Mouse (Mus musculus): ENCODE measurements around the gene Atrn.

Atrn gene

GRCm38 (mm10) chr2:131040854-131041825 lies 134.8 kb downstream of the Atrn start:
- DNase-seq (ENCODE audit: low read depth) = no peak

- DNase-seq (ENCODE audit: low read depth) = no peak
Observed at GRCm38 (mm10) chr2:131042988-131043387, 136.7 kb downstream of the Atrn start, which contains the start of gene Gfra4. Gene Gfra4 (minus strand): TSS chr2:131043088.

- no peak for DNase-seq (ENCODE audit: low read depth)
Observed at GRCm38 (mm10) chr2:131044354-131044852, 138.1 kb downstream of the Atrn start.

- DNase-seq (ENCODE audit: low read depth) = no peak
Observed at GRCm38 (mm10) chr2:131044989-131045720, 138.9 kb downstream of the Atrn start.

DNA sequence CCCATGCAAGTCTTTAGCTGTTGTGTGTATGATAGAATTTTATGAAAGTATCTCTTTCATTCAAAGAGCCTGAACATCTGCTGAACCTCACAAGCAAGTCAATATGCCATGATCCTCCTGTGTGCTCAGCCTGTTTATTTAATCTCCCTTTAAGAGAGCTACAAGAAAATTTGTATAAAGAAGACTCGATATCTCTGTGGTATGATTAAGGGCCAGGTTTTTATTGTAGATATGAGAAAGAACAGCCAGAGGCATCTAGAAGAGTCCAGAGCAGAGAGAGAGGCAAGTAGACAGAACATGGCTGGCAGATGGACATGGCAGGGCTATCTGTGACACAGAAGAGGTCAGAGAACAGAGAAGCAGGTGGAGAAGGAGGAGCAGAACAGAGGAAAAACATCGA lies 139.7 kb downstream of the Atrn start:
- DNase-seq (ENCODE audit: low read depth) = no peak

DNA sequence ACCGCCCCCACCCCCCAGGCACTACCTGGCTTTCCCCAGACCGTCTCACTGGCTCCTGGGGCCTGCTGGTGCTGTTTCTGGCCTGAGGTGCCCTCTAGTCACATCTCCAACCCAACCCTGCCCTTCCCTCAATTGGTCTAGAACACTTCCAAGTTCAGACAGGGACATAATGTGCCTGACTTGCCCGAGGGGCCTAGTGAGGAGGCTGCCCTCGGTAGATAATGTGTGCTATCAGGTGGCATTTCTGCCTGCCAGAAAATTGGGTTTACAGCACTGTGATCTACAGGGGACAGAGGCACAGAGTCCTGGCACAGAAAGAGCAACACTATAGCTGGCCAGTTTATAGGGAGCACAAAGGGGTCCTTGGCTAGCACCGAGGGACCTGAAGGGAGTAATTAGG lies 145.7 kb downstream of the Atrn start:
- DNase-seq (ENCODE audit: low read depth) = no peak

DNA sequence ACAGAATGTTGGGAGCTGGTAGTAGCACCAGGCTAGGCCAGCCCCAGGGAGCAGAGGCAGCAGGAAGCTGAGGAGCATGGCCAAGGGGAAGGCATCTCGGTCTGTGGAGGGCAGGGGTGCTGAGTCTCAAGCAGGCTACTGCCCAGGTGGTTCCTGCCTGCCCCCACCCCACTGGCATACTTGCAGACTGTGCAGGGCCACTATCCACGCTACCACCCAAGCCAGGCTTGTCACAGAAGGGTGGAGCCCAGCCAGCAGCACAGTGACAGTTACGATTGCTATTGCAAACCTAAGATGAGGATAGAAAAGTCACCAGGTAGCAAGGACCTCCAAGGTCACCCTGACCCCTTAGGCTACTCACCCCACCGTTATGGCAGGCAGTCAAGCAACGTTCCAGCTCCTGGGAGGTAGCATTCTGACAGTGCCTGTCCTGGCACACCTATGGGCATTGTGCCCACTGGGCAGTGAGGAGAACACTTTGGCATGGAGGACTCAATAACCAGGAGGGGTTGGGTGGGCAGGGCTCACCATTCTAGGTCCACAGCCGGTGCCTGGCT lies 146.6 kb downstream of the Atrn start:
- no peak for DNase-seq (ENCODE audit: low read depth)

DNA sequence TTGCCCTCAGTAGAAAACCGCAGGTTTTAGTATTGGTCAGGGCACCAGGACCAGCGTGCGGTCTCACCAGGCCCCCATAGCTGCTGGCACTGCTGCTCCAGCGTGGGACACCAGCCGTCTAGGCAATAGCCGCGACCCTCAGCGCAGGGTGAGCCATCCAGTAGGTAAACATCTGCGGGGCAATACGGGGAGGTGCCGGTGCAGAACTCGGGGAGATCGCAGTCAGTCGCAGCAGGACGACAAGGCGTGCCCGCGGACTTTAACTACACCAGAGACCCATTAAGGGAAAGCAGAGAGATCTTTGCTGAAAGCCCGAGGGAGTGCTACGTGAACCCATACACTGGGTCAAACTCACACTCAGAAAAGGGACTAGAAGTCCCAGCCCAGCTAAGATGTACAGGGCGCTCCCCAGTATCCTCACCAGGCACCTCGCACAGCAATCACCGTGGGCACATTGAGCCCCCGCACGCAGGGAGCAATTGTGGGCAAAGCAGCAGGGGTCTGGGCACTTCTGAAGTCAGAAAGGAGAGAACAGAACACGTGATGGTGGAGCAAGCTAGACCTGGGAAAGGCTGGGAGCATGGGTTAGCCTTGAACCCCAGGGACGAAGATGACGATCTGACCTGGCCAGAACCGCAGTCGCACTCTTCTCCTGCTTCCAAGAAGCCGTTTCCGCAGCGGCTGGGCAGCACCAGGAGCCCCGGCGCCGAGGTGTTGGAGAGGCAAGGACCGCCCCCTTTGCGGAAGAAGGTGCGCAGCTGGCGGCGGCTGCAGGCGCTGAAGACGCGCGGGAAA lies 147.8 kb downstream of the Atrn start:
- no peak for DNase-seq (ENCODE audit: low read depth)

DNA sequence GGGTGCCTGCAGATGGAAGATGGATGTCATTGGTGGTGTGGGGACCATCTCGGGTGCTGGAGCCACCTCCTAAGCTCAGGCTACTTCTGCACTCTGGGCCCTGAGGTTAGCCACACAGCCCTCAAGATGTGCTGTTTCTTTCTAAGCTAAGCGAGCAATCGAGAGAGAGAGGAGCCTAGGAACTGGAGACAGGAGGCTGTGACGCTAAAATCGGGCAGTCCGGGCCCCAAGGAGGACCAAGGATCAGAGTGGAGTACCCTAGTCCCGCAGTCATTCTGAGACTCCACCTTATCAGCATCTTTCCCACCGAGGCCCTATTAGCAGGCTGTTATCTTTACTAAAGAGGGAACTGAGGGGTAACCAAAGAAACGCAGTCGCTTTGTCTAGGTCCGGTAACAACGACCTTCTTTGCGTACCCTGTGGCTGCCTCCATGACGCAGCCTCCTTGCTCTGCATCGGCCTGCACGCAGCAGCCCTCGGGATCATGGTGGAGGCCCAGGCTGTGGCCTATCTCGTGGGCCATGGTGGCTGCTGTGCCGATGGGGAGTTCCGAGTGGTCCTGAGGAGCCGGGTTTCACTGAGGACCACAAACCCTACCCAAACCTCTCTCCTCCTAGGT lies 148.5 kb downstream of the Atrn start:
- no peak for DNase-seq (ENCODE audit: low read depth)

DNA sequence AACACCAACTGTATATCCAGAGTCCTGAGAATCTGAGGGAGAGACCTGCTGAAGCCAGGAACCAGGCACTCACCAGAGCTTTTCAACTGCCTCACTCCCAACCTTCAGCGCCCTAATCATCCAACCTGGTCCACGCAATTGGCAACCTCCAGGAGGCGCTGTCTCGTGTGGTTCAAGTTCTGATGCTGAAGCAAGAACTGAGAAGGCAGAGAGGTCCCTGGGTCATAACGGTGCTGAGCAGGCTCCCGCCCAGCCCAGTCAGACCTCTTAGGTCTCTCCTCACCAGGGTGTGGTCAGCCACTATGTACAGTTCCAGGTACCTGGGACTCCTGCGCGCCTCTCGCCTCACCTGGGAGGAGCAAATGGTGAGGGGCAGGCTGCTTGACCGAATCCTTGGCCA lies 149.3 kb downstream of the Atrn start:
- DNase-seq (ENCODE audit: low read depth) = no peak

DNA sequence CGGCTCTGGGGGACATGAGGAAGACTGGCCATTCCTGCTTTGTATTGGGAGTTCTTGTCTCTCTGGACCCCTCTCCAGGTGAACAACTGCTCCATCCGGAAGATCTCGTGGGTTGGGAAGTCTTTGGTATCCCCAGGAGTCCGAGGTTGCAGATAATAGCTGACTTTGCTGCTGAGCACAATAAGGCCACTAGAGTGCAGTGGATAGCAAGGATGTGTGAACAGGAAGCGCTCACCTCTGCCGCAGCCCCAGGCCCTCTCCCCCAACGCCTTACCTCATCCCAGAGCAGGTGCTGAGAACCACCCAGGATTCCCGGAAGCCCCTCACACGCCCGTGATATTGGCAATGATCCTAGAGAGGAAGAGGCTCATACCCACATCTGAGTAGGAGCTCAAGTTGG lies 149.9 kb downstream of the Atrn start:
- DNase-seq (ENCODE audit: low read depth) = no peak

DNA sequence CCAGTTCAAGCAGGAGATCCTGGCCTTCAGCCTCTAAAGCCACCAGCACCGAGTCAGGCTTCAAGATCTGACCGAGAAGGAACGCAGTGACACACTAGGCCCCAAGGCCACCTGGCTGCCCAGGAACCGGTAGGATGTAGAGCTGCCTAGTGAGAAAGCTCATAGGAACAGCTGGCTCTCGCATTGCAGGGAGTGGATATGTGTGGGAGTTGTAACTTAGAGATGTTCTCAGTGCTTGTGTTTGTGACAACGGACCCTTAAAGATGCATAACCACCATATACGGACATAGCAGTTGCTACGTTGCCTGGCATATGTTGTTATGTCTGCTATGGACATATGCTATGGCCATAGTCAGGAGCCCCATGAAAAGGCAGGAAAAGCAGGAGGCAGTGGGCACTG lies 152.4 kb downstream of the Atrn start:
- no peak for DNase-seq (ENCODE audit: low read depth)

- DNase-seq (ENCODE audit: low read depth) = peak; percentile 51
Observed at GRCm38 (mm10) chr2:131059377-131059776, 153.1 kb downstream of the Atrn start.

- no peak for DNase-seq (ENCODE audit: low read depth)
Observed at GRCm38 (mm10) chr2:131059781-131060540, 153.7 kb downstream of the Atrn start.

DNA sequence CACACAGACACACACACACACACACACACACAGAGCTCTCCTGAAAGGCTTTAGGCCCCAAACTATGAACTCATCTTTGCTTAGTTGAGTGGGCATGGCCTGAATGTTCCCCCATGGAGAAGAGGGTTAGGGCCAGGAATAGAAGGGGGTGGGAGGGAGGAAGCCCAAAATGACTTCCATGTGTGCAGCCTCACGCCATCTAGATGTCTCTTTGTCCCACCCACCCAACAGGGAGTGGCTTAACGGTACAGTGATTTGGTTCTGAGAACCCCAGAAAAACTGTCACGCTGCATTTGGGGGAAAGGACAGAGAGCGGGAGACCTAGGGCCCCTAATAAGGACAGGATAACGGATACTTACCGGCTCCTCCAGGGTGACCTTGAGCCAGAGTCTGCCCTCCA lies 154.5 kb downstream of the Atrn start:
- DNase-seq (ENCODE audit: low read depth) = no peak

DNA sequence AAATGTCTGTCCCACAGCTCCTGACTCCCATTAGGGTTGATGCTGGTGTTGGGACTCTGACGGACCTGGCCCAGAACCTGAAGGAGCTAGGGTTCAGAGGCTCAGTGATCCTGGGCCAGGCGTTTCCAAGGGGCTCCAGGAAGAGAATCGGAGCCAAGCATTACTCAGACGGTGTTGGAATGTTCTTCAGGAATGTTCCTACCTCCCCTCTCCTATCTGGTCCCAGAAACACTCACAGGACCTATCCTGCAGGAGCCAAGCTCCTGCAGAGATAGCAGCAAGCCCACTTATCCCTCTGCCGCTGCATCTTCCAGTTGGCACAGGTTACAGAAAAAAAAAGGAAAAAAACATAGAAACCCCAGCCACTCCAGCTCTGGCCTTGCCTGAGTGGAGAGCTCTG lies 155.3 kb downstream of the Atrn start:
- no peak for DNase-seq (ENCODE audit: low read depth)

- DNase-seq (ENCODE audit: low read depth) = no peak
Observed at GRCm38 (mm10) chr2:131063404-131063864, 157.1 kb downstream of the Atrn start, which contains the start of gene Adam33. Gene Adam33 (minus strand): TSS chr2:131063814.

DNA sequence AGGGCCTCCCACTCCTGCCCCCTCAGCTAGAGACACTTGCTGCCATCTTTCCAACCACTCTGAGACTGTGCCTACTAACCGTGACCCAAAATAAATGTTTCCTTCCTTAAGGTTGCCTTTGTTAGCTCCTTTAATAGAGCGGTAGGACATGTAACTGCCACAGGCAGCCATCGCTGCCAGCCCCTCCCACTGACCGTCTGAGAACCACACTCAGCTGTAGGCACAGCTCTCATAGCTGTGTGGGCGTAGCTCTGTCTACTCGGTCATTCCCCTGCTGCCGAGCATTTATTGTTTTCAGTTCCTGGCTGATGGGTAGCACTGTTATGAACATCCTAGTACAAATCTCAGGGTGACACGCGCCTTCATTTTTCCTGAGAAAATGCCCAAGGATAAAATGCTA lies 160.0 kb downstream of the Atrn start:
- no peak for DNase-seq (ENCODE audit: low read depth)

DNA sequence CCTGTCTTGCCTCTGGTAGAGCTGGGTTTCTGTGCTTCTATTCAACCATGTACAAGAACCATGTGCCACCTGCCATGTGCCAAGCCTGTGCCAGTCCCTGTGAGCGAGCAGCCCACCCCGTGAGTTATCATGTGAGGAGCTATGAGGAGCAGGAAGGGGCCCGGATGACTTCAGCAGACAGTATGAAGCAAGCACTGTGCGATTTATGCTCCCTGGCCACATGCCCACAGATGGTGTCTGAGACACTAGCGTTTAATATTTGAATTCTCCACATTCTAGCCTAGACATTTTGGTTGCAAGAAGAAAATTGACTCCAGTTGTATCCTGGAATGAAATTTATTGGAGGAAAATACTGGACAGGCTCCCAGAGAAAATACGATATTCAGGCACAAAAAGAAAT lies 161.2 kb downstream of the Atrn start:
- DNase-seq (ENCODE audit: low read depth) = no peak

DNA sequence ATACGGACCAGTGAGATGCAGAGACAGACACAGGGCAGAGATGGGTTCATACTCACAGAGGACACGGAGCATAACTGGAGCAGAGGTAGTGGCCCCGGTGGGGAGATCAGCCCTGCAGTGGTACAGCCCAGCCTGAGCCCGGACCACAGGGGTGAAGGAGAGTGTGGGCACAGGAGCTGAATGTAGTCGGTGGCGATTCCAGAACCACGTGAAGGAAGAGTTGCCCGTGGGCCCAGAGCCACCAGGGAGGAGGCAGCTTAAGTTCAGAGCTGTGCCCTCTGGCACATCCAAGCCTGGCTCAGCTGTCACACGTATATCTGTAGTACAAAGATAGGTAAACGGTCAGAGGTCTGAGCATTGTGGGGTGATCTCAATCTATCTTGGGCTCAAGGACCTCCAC lies 166.2 kb downstream of the Atrn start:
- DNase-seq (ENCODE audit: low read depth) = no peak
